Mouse (Mus musculus) frontal cortex, postnatal 10 days (tissue): ENCODE measurements around the gene Catip.
"Not testable (repeated sequence)": the region's sequence is repeated elsewhere in the genome, so short reads cannot be mapped to it uniquely, and the experiment has no call there.

Source experiments
- DNase-seq, 2 experiments: peaks; one replicate each; pipeline ENCODE4 v3.0.0; 2022; ENCODE audit warnings: low spot score in 2 of 2, mixed read lengths in 1 of 2

The Catip gene

DNA sequence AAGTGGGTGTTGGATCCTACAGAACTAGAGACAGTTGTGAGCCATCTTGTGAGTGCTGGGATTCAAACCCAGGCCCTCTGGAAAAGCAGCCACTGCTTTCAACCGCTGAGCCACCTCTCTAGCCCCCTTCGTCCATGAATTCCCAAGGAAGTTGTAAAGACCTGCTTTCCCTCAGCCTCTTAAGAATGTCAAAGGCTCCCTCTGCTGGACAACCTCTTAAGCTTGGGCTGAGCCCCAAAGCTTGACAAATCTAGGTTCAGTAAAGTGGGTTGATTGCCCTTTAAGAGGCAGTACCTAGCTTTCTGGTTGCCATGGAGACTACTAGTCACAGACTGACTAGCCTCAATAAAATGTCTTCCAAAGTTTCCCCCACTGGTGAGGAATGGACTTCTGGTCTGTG lies at the start of gene Catip:
TSS of gene Catip (plus strand) at position 297 of the 400 bp plus-strand sequence.
- peak; percentile 67 to 70 for DNase-seq

DNA sequence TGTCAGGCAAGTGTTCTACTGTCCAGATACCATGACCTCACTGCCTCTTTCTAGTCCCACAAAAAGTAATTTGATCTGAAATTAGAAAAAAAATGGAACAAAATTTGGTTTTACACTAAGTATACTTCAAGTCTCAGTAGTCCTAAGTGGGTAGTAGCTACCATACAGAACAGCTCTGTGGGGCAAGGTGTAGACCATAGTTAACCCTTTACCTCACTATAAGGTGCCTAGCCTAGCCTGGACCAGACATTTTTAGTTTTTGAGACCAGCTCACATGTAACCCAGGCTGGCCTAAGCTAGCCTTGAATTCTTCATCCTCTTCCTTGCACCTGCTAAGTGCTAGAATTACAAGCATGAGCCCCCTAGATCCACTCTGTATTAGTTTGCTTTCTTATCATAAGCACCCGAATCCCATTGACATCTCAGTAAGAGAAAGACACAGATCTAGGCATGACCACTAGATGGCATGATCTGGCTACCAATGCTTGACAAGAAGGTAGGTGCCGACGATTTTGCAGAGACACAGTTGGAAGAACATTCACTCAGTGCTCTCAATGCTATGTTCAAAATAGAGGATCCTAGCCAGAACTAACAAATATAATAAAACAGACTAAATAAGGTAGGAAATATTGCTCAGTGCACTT lies 48.7 kb upstream of the Catip start:
- DNase-seq: peak in 1 of 2 experiments; percentile 60

GRCm38 (mm10) chr1:74314796-74315195 lies 47.1 kb upstream of the Catip start:
- no peak for DNase-seq

DNA sequence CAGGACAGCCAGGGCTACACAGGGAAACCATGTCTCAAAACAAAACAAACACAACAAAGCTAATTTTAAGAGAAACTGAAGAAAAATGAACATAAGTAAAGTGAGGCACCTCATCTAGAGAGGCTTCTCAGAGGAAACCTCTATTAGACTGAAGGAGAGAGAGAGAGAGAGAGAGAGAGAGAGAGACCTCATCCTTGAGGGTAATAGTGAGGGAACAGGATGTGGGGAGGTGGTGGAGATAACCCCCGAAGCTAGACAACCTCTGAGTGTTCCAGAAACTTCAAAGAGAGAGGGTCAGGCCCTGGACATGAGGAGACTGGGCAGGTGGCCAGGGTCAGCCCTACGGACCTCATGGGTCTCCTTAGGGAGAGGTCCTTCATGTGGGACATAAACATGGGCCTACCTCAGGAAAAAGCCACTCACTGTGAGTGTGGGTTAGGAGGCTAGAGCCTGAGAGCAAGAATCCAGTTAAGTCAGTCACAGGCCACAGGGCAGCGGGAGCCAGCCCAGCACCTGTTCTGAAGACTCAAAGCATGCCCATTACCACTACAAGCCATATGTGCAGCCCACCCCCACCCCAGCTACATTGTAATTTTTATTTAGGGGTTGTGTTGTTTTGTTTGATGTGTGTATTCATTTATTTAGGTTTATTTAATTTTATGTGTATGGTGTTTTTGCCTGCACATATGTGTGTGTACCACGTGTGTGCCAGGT lies 45.6 kb upstream of the Catip start:
- no peak for DNase-seq

- DNase-seq: no peak
These were observed 43.2 kb upstream of the Catip start for GRCm38 (mm10) chr1:74318711-74319110.

GRCm38 (mm10) chr1:74321396-74321795 lies 40.5 kb upstream of the Catip start:
- DNase-seq: no peak

DNA sequence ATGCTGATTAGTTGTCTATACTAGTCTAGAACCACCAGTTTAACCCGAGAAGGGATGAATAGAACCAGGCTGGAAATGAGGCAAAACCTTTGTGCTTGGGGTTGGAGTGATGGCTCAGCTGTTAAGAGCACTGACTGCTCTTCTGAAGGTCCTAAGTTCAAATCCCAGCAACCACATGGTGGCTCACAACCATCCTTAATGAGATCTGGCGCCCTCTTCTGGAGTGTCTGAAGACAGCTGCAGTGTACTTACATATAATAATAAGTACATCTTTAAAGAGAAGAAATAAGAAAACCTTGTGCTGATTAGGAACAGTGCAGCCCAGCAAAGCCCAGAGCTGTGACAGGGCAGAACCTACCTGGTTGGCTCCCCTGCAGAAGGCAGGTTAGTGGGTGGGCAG lies 35.0 kb upstream of the Catip start:
- DNase-seq: not testable (repeated sequence)

DNA sequence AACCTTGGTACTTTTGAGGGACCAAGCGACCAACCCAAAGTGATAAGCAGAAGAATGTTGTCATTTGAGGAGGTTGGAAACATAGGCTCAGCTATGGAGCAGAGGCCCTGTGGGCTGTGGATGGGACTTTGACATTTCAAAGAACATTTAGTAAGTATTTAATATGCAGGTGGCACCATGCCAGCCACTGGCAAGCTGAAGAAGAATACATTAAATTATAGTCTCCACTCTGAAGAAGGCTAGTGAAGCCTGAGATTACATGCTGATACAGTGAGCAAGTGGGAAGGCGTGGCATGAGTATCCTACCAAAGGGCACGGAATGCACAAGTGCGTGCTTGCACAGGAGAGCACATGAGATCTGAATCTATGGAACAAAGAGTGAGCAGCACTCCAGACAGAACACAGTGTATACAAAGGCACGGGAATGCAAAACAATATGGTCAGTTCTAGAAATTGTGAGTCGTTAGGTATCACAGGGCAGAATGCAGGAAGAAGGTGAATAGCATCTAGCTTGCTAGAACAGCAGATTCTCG lies 31.9 kb upstream of the Catip start:
- no peak for DNase-seq

DNA sequence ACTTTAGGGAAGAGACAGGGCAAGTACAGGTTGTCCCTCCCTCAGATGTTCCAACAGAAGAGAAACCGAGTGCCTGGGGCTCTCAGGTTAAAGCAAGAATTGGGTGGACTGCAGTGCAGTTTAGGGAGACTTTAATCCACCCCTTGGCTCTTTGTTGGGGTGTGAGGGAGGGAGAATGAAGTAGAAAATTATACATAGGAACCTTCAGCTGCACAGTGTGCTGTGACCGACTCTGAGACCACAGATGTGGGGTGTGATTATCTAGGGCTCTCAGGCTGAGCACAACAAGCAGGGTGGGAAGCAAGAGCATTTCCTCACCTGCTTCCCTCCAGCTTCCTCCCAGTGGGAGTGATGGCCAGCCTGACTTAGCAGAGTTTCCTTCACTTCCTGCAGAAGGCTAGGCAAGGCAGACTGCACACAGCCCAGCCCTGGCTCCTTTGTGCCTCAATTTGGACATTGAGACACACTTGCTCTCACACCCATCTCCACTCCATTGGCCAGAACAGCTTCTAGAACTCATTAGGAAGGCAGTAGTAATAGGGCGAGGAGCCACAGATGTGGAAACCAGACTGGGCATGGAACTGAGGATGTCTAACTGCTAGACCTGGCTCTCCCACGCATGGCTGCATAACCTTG lies 30.7 kb upstream of the Catip start:
- no peak for DNase-seq

DNA sequence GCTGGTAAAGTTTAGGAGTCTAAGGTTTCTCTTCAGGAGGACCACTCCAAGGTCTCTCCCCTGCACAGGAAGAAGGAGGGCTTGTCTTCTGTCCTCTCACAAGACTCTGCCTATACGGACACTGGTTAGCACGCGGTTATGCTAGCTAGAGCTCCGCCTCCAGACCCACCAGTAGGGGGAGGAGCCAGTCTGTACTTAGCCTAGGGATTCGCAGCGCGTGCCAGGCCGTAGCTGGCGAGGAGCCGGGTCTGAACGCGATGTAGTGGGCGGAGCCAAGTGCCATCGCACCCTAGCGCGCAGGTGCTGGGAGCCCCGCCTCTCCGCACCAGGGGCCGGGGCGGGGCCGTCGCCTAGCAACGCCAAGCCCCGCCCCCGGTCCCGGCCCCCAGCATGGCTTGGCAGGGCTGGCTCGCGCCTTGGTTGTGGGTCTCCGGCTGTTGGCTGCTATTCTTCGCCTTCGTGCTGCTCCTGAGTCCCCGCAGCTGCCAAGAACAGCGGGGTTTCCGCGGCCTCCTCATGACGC lies 29.6 kb upstream of the Catip start:
- peak; percentile 92 to 94 for DNase-seq

DNA sequence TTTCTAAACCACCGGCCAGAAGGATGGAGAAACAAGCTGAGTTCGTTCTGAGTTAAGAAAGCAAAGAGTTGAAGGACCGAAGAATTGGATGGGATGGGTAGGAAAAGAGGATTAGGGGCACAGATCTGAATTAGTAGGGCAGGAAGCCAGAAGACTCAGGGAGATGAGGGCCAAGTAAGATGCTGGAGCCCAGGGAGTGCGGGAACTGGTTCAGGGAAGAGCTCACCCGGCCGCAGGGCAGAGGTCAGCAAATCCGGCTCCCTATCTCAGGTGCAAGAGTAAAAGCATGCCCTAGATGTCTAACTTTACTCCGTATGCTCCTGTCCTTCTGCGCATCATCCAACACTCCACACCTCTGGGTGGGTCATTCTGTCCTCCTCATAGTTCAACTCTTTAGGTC lies 29.0 kb upstream of the Catip start:
- no peak for DNase-seq

GRCm38 (mm10) chr1:74334607-74335006 lies 27.3 kb upstream of the Catip start:
- no peak for DNase-seq

DNA sequence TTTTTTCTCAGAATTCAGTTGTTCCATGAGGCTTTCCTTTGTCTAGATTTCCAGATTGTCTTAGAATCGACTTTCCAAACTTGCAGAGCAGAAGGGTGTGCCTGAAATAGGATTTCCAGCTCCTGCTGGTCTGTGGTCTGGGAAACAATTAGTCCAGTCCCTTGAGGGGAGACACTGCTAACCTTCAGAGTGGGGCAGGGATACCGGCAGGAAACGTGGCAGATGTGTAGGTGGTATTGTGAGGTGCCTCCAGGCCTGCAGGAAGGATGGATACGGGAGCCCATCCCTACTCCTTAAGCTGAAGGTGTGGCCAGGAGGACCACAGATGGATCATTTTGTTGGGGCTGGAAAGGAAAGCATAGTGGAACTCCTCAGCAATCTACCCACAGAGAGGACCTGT lies 26.9 kb upstream of the Catip start:
- no peak for DNase-seq

DNA sequence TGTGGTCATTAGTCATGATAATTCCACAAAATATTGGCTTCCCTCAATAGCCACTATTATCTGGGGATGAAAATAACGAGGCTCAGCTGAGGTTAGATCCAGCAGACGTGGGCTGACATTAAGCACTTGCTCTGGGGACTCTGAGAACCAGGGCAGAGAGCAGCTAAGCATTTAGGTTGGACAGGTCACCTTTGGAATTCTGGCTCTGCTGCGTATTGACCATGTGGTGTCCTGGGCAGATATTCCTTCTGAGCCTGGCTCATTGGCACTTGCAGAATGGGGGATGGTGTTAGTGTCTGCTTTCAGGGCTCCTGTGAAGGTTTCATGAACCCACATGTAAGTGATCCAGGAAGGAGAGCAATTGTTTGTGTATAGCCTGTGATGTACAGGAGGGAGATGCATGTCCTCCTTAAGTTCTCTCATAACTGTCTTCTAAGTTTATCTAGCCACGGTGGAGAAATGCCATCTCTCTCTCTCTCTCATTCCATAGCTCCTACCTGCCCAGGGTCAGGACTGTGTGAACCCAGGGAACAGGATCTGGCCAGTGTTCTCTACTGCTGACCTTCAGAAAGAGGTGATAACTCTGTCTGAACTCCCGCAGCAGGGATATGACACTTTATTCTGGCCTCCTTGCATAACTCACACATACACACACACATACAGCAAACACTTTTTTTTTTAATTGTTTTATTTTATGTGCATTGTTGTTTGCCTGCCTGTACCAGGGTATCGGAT lies 26.3 kb upstream of the Catip start:
- DNase-seq: no peak

GRCm38 (mm10) chr1:74337241-74337771 lies 24.6 kb upstream of the Catip start:
- no peak for DNase-seq

- DNase-seq: no peak
These were observed 23.9 kb upstream of the Catip start for GRCm38 (mm10) chr1:74338013-74338412.

- no peak for DNase-seq
These were observed 23.3 kb upstream of the Catip start for GRCm38 (mm10) chr1:74338626-74339025.

DNA sequence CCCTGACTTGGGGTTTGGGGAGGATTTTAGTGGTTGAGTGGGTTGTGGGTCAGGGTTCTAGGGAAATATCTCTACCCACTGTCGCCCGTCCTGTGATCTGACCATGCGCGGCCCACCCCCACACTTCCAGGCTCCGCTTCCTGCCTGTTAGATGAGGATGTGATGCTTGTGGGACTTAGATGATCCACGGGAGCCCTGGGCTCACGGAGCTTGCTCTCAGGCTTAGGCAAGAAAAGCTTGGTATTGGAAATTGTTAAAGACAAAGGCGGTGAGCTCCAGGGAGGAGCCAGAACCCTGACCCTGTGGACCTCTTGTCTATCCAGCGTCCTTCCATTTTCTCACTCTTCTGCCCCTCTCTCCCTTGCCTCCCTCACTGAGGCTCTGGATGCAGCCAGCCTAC lies 22.0 kb upstream of the Catip start:
- no peak for DNase-seq

- DNase-seq: peak in 1 of 2 experiments; percentile 59
These were observed 21.5 kb upstream of the Catip start for GRCm38 (mm10) chr1:74340361-74340764.

- DNase-seq: not testable (repeated sequence)
These were observed 20.9 kb upstream of the Catip start for GRCm38 (mm10) chr1:74340992-74341391.

- DNase-seq: no peak
These were observed 20.0 kb upstream of the Catip start for GRCm38 (mm10) chr1:74341898-74342297.
